Mouse (Mus musculus) megakaryocyte, adult 5-6 weeks (primary cell): ENCODE results near the gene Inpp5a. TPM values are rescaled to one million over a fixed set of nuclear protein-coding genes. Genes with fewer than 3 reads are reported as not detected.
"Not testable (repeated sequence)": the region's sequence is repeated elsewhere in the genome, so short reads cannot be mapped to it uniquely, and the experiment has no call there.

Experiments used
- ATAC-seq: 2 replicates; pipeline ENCODE4 v1.8.0; 2016; ENCODE audit warnings: mild to moderate bottlenecking, inconsistent platforms; ENCODE audit not compliant: poor library complexity, severe bottlenecking
- total RNA-seq, 2 experiments: library from RNA; stranded (forward) in 1 of 2; stranded (reverse) in 1 of 2; fragments of 153-499, 151-499 nt in 1 of 2; fragments of 221-1000, 200-1000 nt in 1 of 2; gene quantifications; 2 replicates each; pipeline versions ENCODE4 v1.2.3 to v1.2.4; 2015 to 2017

Gene Inpp5a
- total RNA-seq, 2 experiments from 2014 or later, result 7.6 to 11.4 TPM

DNA sequence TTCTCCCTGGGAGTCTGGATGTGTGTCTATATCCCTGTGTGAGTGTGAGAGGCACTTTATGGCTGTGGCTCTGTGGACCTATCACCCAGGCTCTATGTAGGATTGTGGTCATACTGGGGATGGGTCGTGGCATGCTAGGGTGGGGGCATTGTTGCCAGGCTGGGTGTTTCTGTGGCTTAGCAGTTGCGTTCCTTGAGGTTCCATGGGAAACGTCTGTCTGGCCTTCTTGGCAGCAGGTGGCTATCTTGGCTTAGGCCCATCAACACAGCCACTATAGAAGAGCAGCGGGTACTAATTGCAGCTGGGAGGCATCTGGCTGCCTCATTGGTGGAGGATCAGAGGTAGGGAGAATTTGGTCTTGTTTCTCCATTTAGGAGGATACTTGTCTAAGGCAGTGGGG lies 10.7 kb downstream of the Inpp5a start:
- ATAC-seq, result no peak

DNA sequence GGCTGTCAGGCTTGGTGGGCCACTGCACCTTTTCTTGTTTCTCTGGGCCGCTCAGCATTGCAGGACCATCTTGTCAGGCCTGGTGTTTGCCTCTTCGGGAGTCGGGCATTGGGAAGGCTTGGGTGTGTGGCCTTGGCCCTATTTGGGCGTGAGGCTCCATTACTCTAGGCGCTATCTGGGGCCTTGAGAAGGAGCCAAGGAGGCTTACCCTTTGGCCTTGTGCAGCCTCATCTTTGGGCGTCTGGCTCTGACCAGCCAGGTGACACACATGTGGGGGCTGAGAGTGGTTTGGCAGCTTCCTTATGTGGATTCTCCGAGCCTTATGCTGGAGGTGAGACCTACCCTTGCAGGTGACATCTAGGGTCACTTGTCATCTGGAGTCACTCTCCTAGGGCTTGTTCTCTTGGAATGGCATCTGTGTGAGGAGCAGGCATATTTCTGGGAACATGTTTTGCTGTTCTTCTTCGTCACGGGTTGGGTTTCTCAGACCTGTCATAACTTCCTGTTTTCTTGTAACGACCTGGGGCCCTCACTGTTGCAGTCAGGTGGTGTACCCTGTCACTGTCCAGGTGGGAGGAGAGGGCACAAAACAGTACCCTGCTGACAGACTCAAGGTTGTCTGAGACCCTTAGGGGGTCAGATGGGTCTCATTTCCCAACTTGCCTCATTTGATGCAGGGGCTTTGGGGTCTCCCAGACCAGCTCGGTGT lies 11.2 kb downstream of the Inpp5a start:
- peak; percentile 58 for ATAC-seq

DNA sequence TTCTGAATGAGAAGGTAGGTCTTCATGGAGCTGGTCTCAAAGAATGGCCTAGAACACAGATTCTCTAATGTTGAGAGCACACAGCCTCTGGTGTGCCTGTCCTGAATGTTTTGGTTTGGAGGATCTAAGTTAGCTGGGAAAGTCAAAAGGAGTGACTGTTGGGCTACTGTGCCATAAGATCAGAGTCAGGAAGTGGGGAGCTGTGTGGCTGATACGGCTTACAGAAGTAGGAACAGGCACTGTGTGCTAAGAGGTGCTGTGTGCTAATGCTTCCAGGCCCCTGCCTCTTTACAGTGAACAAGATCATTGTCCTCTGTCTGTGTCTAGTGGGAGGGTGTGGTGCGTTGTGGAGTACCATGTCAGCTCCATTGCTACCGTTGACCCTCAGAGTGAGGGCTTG lies 12.0 kb downstream of the Inpp5a start:
- ATAC-seq, result peak; percentile 62

DNA sequence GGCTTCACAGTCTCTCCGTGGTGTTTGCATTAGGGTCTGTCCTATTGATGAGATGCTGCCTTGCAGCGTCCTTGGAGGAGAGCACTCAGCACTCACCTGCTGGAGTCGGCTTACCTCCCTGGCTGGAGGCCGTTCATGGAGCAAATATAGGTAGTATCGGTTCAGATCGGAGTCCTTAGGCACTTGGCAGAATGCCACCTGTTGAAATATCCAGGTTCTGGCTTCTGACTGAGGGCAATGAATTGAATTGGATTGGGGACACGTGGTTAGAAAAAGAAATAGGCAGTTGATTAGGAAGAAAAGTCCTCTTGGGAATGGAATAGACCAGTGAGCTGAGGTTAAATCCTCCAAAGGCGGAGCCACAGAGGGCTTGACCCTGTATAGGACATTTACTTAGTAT lies 12.9 kb downstream of the Inpp5a start:
- no peak for ATAC-seq

DNA sequence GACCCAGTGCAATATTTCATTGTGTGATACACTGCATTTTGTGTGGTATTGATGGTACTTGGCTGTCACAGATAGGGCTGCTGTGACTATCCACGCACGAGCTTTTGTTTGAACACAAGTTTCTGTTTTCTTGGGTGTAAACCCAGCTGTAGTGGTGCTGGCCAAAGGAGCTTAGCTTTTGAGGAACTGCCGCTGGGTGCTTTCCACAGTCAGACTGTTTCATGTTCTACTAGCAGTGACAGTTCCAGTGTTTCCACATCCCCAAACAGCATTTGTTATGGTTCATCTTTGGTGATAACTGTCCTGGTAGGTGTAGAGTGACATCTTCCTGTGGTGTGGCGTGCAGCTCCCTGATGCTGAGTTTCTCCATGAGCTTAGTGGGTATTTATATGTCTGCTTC lies 13.8 kb downstream of the Inpp5a start:
- ATAC-seq, result peak; percentile 62

DNA sequence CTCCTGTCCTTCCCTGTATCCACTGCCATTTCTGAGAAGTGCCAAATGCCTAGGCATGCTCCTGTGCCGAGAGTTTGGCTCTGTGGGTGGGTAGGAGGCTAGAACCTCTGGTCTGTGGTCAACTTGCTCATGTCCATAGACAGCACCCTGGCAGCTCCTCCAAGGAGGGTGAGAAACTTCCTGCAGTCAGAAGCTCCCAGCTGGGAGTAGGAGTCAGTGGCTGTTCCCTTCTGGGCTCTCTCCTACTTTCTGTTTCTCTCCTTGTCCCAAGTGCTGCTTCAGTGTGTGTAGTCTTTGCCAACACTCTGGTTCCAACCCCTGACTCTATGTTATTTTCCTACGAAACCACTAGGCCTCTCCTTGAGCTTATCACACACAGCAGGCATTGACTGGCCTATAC lies 17.7 kb downstream of the Inpp5a start:
- no peak for ATAC-seq

DNA sequence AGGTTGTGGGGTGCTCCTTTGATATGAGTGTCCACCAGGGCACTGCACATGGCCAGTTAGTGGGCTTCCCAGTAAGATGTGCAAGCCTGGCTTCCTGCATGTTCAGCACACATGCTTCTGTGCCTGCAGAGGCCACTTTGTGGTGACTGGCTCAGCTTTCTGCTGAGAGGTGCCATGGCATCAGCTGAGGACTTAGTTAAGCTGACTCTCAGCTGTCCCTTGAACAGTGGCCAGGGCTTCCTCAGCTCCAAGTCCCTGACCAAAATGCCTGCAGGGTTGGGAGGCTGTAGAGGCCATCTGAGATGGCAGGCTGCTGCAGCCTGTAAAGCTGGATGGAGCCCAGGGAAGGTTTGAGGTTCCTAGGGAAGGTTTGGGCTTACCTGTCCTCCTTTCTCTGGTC lies 19.1 kb downstream of the Inpp5a start:
- ATAC-seq, result no peak

DNA sequence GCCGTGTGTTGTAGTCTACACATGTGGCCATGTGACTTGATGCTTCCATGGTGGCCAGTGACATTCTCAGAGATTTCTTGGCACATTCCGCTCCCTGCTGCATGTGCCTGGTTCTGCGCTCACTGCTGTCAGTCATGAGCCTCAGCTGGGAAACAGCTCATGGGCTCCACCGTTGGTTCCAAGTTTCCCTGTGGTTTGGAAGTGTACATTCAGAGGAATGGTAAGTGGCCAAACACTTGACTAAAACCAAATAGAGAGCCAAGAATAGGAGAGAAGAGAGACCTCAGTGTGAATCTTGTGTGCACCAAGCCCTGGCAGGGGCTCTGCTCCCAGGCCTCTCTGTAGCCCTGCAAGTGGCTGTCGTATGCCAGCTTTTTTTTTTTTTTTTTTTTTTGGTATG lies 21.0 kb downstream of the Inpp5a start:
- no peak for ATAC-seq

DNA sequence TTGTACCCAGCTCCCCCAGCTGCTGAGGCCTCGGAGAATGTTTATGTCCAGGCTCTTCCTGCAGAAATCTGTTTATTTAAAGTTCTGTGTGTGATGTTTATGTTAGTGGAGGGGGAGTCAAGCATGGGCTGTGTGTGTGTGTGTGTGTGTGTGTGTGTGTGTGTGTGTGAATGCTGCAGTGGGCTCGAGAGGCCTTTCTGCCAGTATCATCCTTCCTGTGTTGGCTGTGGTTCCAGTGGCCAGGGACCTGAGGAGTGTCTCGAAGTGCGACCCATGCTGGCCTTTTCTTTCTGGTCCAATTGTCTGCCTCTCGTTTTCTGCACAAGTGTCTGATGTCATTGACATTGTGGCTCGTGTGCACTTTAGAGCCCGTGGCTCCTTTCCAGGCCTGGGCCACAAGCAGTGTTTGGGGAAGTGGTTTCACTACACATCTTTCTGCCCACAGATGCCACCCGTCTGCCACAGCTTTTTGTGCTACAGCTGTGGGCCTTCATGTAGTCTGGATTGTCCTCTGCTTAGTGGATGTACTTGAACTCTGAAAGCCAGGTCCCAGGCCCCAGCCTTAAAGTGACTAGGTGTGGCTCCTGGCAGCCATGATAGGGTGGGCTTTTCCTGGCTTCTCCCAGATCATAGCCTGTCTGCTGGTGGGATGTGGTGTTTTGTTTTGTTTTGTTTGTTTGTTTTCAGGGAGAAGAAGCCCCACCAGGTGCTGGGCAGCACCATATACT lies 23.5 kb downstream of the Inpp5a start:
- ATAC-seq, result peak; percentile 91

DNA sequence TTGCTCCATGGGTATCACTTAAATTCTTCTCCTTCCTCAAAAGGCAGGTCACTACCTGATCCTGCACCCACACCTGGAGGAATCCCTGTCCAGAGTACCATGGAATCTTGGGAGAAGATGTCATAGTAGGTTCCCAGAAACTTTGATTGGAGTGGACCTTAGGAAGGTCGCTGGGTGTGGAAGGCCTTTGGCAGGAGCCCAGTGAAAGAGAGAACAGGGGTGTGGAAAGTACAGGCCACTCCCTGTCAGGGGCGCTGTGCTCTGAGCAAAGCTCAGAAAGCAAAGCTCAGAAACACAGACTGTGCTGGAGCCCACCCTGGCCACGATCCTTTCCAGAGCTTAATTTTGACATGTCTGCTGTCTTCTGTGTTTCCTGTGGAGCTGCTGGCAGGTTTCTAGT lies 24.5 kb downstream of the Inpp5a start:
- ATAC-seq, result no peak

DNA sequence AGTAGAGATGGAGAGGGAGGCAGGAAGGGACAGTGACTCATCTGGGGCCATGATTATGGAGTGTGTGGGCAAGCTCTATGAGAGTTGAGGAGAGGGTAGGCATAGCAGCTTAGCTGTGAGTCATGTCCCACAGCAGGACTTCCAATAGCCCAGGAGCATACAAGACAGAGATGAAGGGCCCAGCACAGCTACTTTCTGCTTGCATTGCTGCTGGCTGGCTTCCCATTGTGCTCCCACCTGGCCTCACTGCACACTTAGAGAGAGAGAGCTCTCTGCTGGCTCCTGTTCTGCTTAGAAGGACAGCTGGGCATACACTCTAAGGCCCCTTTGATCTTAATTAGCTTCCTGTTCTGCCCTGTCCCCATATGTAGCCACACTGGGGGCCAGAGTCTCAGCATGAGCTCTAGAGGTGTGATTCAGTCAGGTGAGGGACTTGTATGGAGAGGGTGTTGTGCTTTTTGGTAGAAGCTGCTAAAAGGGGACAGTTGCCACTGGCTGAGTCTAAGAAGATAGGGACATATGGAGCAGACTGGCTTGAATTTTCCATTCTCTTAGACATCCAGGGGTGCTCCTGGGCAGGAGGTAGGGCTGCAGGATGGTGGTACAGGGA lies 26.8 kb downstream of the Inpp5a start:
- ATAC-seq, result no peak

DNA sequence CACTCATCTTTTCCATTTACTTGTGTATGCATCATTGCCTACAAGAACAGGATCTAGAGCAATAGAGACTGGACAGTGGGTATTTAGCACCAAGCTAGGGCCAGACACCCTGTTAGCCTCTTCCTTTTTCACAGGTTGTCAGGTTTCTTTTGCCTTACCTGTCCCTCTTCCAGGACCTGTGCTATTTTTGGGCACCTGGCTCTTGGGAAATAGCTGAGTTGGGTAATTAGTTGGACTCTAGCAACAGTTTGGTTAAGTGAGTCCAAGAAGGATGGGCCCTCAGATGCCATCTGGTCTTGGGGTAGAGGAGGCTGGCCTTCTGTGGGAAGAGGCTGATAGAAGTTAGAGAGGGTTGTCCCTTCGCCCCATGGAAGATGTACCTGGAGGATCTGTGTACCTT lies 29.5 kb downstream of the Inpp5a start:
- ATAC-seq, result no peak

DNA sequence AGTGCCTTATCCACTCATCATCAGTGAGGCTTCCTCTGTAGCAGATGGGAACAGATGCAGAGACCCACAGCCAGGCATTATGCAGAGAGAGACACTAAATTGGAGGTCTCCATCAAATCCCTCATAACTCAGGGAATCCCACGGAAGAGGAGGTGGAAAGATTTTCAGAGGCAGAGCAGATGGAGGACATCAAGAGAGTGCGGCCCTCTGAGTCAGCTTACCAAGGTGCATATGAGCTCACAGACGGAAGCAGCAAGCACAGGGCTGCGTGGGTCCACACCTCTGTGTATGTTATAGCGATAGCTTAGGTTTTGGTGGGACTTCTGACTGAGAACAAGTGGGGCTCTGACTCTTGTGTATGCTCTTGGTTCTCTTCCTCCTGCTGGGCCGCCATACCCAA lies 33.9 kb downstream of the Inpp5a start:
- ATAC-seq, result no peak

DNA sequence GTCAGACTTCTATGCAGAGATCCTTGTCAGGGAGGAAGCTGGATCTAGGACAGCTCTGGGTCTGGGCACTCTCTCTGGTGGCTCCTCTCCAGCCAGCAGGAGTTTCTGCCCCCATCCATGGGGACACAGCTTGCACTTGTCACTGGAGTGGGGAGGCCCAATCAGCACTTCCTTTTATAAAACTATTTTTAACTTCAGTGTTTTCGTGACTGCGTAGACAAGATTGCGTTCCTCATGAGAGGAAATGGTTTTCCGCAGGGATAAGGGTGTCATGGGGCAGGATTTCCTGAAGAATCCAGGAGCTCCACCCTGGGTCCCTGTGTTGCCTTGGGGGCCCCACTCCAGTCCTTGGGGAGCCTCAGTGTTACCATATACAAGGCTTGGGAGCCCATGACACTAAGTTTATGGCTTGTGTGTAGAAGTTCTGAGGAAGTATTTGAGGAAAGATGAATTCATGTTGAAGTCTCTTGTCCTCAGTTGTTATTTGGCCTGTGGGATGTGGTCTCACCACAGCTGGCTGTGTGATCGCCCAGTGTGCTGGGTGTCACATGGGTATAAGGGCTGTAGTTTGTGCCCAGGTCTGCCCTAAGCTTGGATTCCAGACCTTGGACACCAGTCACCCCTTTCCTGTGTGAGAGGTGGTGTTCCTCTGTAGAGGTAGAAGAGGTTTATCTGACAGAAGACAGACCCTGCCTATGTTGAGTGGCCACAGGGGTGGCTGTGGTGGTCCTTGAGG lies 45.4 kb downstream of the Inpp5a start:
- ATAC-seq, result peak; percentile 30; the same call in 1 of the 2 replicates

DNA sequence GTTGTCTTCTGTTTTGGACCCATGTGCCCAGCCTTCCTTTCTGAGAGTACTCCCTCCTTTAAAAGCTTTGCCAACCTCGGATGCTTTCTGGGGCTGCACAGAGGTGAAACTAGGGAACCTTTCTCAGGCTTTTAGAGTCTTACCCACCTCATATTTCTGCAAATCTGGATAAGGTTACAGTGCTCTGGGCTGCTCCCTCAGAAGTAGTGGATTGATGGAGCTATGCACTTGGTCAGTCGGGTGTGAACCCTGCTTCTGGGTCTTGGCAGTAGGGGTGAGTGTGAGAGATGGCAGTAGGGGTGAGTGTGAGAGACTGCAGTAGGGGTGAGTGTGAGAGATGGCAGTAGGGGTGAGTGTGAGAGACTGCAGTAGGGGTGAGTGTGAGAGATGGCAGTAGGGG lies 46.0 kb downstream of the Inpp5a start:
- not testable (repeated sequence) for ATAC-seq

DNA sequence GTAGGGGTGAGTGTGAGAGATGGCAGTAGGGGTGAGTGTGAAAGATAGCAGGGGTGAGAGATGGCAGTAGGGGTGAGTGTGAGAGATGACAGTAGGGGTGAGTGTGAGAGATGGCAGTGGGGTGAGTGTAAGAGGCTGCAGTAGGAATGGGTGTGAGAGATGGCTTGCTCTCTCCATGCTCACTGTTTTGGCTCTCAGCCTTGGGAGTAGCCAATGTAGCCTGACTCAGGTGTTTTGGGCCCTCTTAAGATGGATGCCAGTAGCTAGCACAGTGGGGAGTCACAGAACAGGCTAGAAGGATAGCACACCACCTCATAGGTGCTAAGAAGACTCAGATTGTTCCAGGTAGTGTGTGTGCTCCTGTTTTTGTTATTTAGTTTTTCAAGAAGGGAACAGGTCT lies 46.8 kb downstream of the Inpp5a start:
- ATAC-seq, result no peak

DNA sequence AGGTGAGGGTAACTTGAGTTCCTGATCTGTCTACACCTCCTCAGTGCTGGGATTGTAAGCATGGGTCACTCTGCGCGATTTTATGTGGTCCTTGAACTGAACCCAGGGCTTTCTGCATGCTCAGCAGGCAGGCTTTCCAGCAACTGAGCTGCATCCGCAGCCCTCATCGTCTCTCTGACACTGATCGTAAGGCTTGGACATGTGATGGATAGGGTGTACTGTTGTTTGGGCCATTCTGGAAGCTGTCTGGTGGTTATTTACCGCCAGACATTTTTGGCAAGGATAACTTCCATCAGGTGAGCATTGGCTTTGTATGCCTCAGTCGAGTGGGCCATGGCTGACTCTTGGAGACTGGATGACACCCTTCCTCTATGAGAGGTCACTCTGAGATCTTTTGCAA lies 48.0 kb downstream of the Inpp5a start:
- ATAC-seq, result no peak

DNA sequence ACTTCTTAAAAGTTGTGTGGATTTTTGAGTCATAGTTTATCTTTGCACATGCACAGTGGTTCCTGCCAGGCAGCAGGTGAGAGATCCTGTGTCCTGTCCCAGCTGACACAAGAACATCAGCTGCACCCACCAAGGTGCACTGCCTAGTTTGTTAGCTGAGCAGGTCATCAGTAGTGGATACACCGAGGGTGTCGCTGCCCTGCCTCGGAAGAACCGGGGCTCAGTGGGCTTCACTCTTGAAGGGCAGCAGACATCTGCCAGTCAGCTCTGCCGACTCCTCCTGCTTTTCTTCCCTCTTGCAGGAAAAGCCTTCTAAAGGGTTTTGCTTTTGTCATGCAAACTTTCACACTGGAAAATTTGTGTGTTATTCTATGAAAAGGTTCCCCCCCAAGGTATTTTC lies 48.6 kb downstream of the Inpp5a start:
- no peak for ATAC-seq

DNA sequence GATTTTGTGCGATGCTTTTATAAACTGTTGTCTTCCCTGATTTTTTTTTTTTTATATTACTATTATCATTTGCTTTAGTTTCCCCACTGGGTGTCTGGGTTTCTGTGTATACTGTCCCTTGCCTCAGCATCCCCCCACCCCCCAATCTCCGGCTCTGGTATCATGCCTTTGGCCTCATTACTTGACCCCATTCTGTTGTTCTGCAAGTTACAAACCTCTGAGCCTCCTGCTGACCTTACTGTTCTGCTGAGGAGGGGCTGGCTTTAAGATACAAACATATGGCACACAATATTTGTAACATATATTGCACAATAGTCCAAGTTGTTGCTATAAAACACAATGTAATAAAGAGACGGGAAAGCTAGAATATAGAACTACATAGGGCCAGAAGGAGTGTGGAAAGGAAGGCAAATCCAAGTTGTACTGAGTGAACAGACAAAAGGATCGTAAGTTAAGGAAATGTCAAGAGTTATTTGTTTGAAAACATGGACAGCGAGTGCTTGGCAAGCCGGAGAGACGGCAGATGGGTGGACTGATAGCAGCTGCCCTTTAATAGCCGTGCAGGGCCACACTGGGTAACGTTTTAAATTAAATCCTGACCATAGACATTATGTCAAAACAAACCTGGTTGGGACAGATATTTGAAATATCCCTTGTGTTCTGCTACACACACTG lies 49.2 kb downstream of the Inpp5a start:
- ATAC-seq, result no peak

DNA sequence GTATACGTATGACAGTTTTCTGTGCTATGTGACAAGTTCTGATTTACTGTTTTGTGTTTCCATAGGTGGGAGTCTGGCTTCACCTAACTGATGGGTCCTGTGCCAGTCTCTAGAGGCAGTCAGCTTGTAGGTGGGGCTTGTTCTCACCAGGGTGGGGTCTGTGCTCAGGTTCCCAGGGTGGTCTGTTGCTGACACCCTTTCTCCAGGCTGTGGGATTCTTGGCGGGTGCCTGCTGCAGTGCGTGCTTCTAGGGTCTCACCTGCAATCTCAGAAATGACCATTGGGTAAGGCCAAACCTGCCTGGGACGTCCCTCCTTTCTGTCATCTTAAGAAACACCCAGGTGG lies 49.7 kb downstream of the Inpp5a start:
- no peak for ATAC-seq

DNA sequence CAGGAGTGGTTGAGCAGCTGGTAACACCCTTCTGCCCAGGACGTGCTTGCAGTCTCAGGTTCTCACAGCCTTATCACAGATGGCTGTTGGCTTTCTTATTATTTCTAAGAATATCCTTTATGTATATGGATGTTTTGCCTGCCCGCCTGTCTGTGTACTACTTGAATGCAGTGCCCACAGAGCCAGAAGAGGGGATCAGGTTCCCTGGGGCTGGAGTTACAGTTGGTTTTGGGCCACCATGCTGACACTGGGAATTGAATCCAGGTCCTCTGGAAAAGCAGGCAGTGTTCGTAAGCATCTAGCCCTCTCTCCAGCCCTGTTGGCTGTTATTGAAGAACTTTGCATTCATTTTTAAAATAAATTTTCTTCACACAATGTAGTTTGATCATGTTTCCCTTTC lies 50.1 kb downstream of the Inpp5a start:
- ATAC-seq, result no peak
